Mouse (Mus musculus): ENCODE results near the gene Cdca4.

GRCm38 (mm10) chr12:112861911-112862321, 32.7 kb upstream of the Cdca4 start:
- TF ChIP-seq TAL1 (IDR thresholded peaks at IDR 0.05; ENCODE audit: low read length) (no peak), GATA1 (IDR thresholded peaks at IDR 0.05; ENCODE audit: low read length) (no peak)
